Mouse (Mus musculus) adrenal gland, postnatal 10 days (tissue): ENCODE measurements at regions not wholly inside any gene's neighbourhood (a gene's known extent, or its start where the extent isn't known, plus 50 kb on each side); places are given as distances from the start of the nearest gene placed in this dataset. TPM values are rescaled to one million over a fixed set of nuclear protein-coding genes. Genes with fewer than 3 reads are reported as not detected.

Source experiments
- DNase-seq: peaks from one replicate; pipeline ENCODE4 v3.0.0; 2021; ENCODE audit warnings: mixed read lengths
- microRNA-seq: library from miRNA; unstranded; fragments of <30 nt; microRNA quantifications from one replicate; pipeline ENCODE4 v1.2.0, GENCODE M21; 2021

DNA sequence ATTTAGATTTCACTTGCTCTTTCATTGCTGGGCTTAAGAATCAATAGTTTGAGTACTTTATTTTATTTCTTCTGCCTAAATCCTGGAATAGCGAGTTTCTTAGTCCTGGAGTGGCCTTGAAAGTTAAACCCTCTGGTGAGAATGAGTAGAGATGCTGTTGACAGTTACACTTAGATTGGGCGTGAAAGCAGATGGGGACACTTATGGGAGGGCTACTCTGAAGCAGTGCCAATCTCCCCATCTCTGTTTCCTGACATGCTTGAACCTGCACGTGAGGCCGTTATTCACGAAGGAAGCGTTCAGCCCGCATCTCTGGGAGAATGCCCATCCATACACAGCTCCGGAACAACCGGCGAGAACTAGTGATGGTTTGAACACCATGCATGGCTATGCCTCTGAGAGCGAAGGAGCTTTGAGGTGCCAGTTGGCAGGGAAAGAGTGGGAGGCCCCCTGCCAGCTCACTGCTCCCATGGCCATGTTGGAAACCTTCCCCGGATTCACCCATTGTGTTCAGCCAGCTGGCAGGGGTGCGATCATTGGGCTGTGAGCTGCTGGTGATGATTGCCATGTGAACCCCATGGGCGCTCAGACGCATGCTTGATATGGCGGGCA, 792.2 kb upstream of the Got2 start:
- DNase-seq, result no peak

DNA sequence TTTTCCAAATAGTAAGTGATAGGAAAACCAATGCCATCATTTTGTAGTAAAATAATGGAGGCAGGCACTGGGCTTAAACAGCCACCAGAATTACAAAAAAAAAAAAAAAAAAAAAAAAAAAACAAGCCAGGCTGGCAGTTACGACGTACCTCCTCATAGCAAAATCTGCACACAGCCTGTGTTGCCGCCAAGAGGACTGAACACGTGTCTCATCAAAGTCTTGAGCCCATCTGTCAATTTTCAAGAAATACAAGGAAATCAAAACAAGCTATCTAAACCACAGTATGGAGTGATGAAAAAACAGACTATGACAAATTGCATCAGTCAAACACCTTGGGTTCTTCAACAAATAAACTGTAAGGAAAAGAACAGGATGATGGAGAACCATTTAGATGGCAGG, 791.2 kb upstream of the Got2 start:
- DNase-seq, result no peak

DNA sequence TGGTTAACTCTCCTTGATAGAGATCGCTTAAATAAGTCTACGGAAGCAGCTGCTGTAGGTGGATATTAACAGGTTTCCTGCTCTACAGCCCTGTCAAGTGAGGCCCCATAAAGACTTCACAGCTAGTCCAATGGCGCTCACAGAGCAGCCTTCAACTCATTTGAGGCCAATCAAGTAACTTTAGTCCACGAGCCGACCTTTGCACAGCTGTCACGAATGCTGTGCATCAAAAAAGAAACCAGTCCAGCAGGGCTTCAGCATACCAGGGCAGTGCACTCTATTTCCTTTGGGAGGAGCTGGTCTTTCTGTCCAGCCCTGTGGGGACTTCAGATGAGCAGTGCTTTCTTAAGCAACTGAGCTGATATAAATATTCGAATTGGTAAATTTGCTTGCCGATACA, 786.4 kb upstream of the Got2 start:
- DNase-seq, result no peak

DNA sequence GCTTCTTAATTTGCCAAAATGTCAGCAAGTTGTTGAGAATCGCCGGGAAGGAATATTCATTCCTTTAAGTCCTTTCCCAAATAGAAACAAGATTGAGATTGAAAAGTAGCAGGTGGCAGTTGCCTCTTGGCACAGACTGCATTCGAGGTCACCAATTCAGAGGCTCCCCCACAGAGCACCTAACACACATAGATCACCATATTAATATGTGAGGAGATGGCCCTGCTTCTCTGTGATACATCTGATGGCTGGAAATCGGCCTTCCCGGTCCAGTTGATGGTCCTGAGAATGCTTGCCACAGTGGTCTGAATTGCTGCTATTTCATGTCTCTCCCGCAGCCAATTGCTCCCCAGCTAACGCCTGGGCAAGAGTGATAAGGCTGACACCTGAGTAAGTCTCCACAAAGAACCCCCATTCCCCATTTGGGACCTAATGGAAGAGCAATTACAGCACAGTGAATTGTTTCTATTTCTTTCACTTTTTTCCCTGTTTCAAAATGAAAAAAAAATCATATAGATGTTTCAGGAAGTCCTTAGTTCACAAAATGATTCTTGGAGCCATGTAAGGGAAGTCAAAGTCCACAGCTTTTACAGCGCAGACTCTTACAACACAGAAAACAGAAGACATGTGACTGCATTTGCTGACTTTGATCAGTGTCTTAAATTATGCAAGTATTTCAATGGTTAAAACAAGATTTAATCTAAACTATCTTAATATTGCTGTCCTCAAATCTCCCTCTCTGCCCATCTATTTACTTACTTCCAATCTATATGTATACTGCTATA, 768.3 kb upstream of the Got2 start:
- no peak for DNase-seq

DNA sequence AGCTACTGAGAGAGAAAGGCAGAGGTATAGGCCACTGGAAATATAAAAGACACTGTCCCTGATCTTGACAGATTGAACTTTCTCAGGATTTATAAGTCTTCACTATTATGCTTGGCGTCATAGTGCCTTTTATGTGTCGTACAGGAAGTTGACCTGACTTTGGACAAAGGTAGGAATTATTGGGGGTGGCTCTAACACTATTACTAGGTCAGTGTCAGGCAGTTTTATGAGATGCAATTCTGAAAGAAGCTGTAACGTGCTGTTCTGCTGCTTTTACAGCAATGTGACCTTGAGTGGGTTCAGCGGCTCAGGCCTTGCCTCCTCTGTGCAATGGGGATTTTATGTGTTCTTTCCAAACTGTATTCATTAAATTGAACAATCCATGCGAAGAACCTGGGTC, 759.4 kb upstream of the Got2 start:
- peak; percentile 5 for DNase-seq

Small RNA genes lying in the stretch of these regions (microRNA-seq; reads per million reads assigned to microRNA genes)
- not detected for gene Gm24132
